Mouse (Mus musculus) kidney, postnatal 4 days (tissue): ENCODE results near the gene Tmem43.

Experiments used
- DNase-seq, 2 experiments: peaks; one replicate each; pipeline ENCODE4 v3.0.0; 2021; ENCODE audit warnings: mixed read lengths in 2 of 2

The Tmem43 gene

GRCm38 (mm10) chr6:91489872-91490271 lies 16.4 kb downstream of the Tmem43 start:
- DNase-seq: no peak

DNA sequence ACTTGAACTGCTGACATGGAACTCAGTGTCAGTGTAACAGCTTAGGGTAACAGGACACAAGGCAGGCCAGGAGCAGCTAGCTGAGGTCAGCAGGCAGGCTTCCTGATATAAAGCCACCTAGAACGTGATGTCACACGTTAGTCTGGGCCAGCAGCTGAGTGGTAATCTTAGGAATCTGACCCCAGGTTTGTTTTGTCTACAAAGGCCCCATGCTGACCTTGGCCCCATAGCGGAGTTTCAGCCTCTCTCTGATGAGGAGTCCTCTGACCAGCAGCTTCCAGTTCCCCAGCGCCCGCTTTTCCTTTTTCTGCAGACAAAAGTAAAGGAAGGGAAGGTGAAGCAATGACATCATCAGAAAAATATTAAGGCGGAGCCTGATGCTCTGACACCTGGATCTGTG lies 17.5 kb downstream of the Tmem43 start:
- no peak for DNase-seq

- DNase-seq: no peak
These were observed 19.6 kb downstream of the Tmem43 start for GRCm38 (mm10) chr6:91493053-91493452.

DNA sequence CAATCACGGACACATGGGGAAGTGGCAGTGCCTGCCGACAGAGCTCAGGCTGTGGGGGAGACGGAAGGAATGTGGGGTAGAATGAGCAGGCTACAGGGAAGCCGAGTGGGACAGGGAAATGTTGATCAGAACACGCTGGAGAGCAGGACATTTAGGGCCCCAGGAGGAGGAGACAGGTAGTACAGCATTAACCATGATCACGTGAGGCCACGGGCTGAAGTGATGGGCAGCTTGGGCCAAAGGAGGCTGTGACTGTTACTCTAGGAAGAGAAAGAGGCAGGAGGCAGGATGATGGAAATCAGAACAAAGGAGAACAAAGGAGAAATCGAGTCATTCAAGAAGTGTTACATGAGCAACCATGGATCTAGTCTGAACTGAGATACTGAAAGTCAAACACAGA lies 21.0 kb downstream of the Tmem43 start:
- DNase-seq: no peak

- no peak for DNase-seq
These were observed 29.8 kb downstream of the Tmem43 start for GRCm38 (mm10) chr6:91503302-91503701.

DNA sequence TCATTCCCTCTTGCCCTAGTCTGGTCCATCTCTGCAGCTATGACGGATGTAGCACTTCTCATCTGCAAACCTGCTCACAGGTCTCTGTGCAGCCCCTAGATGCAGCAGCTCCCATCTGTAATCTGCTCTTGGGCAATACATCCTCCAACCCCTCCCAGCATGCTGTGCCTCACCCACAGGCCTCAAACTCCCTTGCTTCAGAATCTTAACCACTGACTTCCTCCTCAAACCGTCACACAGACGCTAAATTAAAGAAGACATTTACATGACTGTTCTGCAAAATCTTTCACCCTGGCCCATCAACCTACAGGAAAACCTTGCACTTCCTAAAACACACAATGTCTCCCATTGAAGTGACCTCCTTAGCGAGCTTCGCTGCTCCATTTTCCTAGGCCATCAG lies 32.5 kb downstream of the Tmem43 start:
- no peak for DNase-seq

- no peak for DNase-seq
These were observed 34.5 kb downstream of the Tmem43 start for GRCm38 (mm10) chr6:91508041-91508440.

- DNase-seq: peak; percentile 85 to 87
These were observed 35.8 kb downstream of the Tmem43 start for GRCm38 (mm10) chr6:91509326-91509725.

- no peak for DNase-seq
These were observed 36.7 kb downstream of the Tmem43 start for GRCm38 (mm10) chr6:91510211-91510610.

- DNase-seq: no peak
These were observed 40.6 kb downstream of the Tmem43 start for GRCm38 (mm10) chr6:91514135-91514534.

GRCm38 (mm10) chr6:91514737-91515362 lies 41.3 kb downstream of the Tmem43 start:
- DNase-seq: no peak

DNA sequence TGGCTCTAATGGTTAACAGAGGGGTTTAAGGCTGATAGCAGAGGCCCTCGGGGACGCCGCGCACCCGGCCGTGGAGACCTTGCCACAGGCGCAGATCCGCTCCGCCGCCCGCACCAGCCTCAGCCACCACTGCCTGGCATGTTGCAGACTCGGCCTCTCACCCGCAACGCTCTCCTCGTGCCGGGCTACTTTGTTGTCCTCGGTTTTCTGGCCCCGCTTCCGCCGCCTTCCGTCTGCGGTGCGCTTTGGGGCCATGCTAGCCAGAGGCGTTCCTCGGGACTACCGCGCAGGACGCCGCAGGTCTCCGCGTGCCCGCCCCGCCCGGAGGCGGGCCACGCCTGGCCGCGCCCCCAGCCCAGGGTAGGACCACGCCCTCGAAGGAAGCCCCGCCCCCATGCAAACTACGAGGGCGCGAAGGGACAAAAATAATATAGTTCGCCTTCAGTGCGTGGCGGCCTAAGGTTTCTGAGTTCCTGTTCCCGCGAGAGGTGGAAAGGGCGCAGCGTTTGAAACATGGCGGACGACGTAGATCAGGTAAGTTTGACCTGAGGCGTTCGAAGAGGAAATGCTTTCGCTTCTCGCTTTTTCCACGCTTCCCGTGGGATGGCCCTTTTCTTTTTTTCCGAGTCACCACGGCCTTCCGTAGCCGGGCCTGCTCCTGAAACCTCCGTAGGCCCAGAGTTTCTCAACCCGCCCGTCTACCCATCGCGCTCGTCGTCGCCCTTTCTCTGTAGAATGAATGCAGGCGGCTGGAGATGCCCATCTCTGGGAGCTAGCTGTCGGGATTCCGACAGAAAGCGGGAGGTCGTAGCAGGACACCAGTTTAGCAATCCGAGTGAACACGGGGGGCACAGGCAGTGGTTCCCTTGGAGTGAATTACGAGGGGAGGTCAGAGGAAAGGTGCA lies 42.3 kb downstream of the Tmem43 start, which contains the start of the genes Xpc and Lsm3:
Xpc (minus strand) TSS at position 344 of the 905 bp plus-strand sequence.
Lsm3 (plus strand) TSS at position 384 of the 905 bp plus-strand sequence.
- DNase-seq: peak; percentile 98

- DNase-seq: no peak
These were observed 45.0 kb downstream of the Tmem43 start for GRCm38 (mm10) chr6:91518454-91519020.

GRCm38 (mm10) chr6:91522816-91523215 lies 49.3 kb downstream of the Tmem43 start:
- DNase-seq: no peak

GRCm38 (mm10) chr6:91525544-91525943 lies 52.0 kb downstream of the Tmem43 start:
- no peak for DNase-seq

- DNase-seq: no peak
These were observed 53.8 kb downstream of the Tmem43 start for GRCm38 (mm10) chr6:91527227-91527860.

- no peak for DNase-seq
These were observed 54.8 kb downstream of the Tmem43 start for GRCm38 (mm10) chr6:91528265-91528664.

DNA sequence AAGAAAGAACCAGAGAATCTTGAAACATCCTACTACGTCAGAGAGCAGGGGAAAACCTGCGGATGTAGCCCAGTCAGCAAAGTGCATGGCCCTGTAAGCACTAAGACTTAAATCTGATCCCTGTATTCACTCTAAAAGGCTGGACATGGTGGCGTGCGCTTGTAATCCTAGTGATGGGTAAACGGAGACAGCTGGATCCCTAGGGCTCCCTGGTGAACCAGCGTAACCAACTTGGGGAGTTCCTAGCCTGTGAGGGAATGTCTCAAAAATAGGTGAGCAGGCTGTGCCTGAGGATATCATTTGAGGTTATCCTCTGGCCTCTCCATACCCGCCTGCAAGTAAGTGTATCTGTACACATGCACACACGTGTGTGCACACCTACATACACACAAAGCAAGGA lies 57.2 kb downstream of the Tmem43 start:
- no peak for DNase-seq

DNA sequence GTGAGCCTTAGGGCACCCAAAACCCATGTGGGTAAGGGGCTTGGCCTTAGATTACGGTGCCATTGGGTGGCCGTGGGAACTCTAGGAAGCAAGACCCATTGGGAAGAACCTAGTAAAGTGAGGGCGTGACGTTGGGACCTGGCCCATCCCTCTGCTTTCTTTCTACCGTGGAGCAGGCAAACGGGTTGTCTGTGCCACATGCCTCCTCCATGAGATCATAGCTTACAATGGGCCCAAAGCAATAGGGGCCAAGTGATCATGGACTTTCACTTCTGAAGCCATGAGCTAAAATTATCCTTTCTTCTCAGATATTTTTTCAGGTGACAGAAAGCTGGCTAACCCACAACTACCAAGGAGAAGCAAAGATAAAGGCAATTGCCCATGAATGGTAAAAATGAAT lies 57.8 kb downstream of the Tmem43 start:
- DNase-seq: no peak

DNA sequence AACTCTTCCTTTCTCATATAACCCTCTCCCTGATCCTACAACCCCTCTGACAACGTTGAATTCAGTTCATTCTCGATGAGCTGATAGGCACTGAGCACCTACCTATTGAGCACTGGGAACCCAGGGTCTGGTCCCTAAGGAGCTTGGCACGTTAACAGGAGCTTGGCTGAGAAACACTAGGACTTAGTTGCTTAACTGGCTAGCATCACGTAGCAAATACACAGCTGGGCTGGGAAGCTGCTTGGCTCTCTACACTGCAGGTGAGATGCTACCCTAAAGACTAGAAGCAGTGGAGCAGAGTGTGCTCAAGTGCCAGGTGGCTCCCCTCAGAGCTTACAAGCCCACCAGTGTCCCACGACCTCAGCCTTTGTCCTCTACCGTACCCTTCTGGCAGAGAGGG lies 59.2 kb downstream of the Tmem43 start:
- peak in 1 of 2 experiments; percentile 15 for DNase-seq

DNA sequence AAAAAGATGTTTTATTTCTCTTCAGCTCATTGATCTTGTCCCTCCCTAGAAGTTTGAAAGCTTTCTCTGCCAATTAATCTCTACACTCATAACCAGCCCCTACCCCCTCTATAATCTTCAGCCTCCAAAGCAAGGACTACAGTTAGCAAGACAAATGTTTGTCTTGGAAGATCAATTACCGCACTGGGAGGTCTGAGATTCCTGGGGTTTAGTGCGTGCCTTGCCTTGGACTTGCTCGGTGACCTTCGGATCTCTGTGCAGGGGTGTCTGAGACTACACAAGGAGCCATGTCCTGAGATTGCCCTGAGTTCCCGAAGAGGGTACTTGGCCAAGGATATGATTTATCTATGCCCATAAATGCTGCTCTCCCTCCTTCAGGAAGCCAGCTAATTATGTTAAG lies 59.9 kb downstream of the Tmem43 start:
- peak; percentile 30 to 55 for DNase-seq

GRCm38 (mm10) chr6:91533771-91534170 lies 60.3 kb downstream of the Tmem43 start:
- DNase-seq: peak in 1 of 2 experiments; percentile 39

GRCm38 (mm10) chr6:91534268-91534667 lies 60.8 kb downstream of the Tmem43 start:
- no peak for DNase-seq
